Mouse (Mus musculus): Measurements from ENCODE around the gene Fndc3b. TPM values are rescaled to one million over a fixed set of nuclear protein-coding genes. Genes with fewer than 3 reads are reported as not detected.

Fndc3b gene
- polyA plus RNA-seq, 1 experiment, result 23.7 TPM

DNA sequence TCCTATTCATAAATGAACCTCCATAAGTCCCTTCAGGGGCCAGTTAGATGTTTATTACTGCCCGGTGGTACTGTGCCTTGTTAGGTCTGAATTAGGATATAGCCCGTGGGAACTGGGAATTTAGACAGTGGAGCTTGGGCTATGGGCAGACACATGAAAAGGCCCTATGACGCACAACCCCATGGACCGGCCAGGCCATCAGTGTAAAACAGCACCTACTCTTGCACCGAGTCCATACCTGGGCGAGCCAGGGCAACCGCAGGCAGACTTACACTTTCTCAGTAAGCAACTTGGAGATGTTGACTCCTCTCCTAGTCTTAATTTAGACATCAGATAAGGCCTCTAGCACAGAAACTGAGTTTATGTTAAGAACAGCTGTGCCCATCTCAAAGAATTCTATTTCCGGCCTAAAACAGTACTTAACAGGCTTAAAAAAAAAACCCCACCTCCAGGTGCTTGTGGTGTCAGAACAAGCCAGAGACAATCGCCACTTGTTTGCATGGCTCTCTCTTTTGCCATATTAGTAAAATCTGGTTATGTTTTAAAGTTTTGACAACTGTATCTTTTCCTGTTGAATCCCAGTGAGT lies 248.7 kb downstream of the Fndc3b start:
- no peaks in the 10 kb centered on the region for H3K79me2 ChIP-seq (ENCODE audit: control insufficient read depth, insufficient read depth)
- H3ac ChIP-seq (ENCODE audit: control insufficient read depth, insufficient read length, low read depth), result no peak overlapping the region
- H3K27me3 ChIP-seq (ENCODE audit: control insufficient read depth, insufficient read depth, insufficient read length), result no peaks in the 10 kb centered on the region
- no peaks in the 10 kb centered on the region for H3K79me3 ChIP-seq (ENCODE audit: low read depth)
- no peak for TF ChIP-seq CEBPB (IDR thresholded peaks at IDR 0.05; ENCODE audit: low read depth)
- TF ChIP-seq FOSL1 (IDR thresholded peaks at IDR 0.05; ENCODE audit: insufficient read depth, low read length, poor library complexity, severe bottlenecking), result no peak
- no peak overlapping the region for H3K4me3 ChIP-seq (ENCODE audit: insufficient read depth, poor library complexity, severe bottlenecking)
- peaks cover 65% of the 10 kb centered on the region for H3K36me3 ChIP-seq (ENCODE audit: control insufficient read depth, insufficient read depth)

GRCm38 (mm10) chr3:27461861-27462260 lies 249.2 kb downstream of the Fndc3b start:
- Histone ChIP-seq H3K79me3 (ENCODE audit: low read depth) (no peaks in the 10 kb centered on the region), H3K4me3 (ENCODE audit: insufficient read depth, poor library complexity, severe bottlenecking) (no peak overlapping the region), H3K27me3 (ENCODE audit: control insufficient read depth, insufficient read depth, insufficient read length) (no peaks in the 10 kb centered on the region), H3ac (ENCODE audit: control insufficient read depth, insufficient read length, low read depth) (no peak overlapping the region), H3K79me2 (ENCODE audit: control insufficient read depth, insufficient read depth) (no peaks in the 10 kb centered on the region), H3K36me3 (ENCODE audit: control insufficient read depth, insufficient read depth) (peaks cover 60% of the 10 kb centered on the region)
- no peak for TF ChIP-seq MAX (IDR thresholded peaks at IDR 0.05)
- TF ChIP-seq MYOG (IDR thresholded peaks at IDR 0.05; ENCODE audit: control insufficient read depth, extremely low read depth, insufficient read length), result no peak
- TF ChIP-seq FOSL1 (IDR thresholded peaks at IDR 0.05; ENCODE audit: insufficient read depth, low read length, poor library complexity, severe bottlenecking), result no peak
- TF ChIP-seq MYOD1 (IDR thresholded peaks at IDR 0.05; ENCODE audit: control insufficient read depth, insufficient read length, low read depth), result no peak
- no peak for TF ChIP-seq USF1 (IDR thresholded peaks at IDR 0.05; ENCODE audit: low read depth)
- TF ChIP-seq CTCF (IDR thresholded peaks at IDR 0.05; ENCODE audit: control insufficient read depth, insufficient read depth, insufficient read length), result no peak
- no peak for TF ChIP-seq CEBPB (IDR thresholded peaks at IDR 0.05; ENCODE audit: low read depth)

GRCm38 (mm10) chr3:27461037-27461436 lies 250.1 kb downstream of the Fndc3b start:
- Histone ChIP-seq H3K4me3 (ENCODE audit: insufficient read depth, poor library complexity, severe bottlenecking) (no peak overlapping the region), H3K79me2 (ENCODE audit: control insufficient read depth, insufficient read depth) (no peaks in the 10 kb centered on the region), H3ac (ENCODE audit: control insufficient read depth, insufficient read length, low read depth) (no peak overlapping the region), H3K27me3 (ENCODE audit: control insufficient read depth, insufficient read depth, insufficient read length) (no peaks in the 10 kb centered on the region), H3K36me3 (ENCODE audit: control insufficient read depth, insufficient read depth) (peaks cover 63% of the 10 kb centered on the region), H3K79me3 (ENCODE audit: low read depth) (no peaks in the 10 kb centered on the region)
- TF ChIP-seq MYOD1 (IDR thresholded peaks at IDR 0.05; ENCODE audit: control insufficient read depth, insufficient read length, low read depth), result no peak
- no peak for TF ChIP-seq MYOG (IDR thresholded peaks at IDR 0.05; ENCODE audit: control insufficient read depth, extremely low read depth, insufficient read length)
- no peak for TF ChIP-seq CEBPB (IDR thresholded peaks at IDR 0.05; ENCODE audit: low read depth)
- TF ChIP-seq MAX (IDR thresholded peaks at IDR 0.05), result no peak
- no peak for TF ChIP-seq FOSL1 (IDR thresholded peaks at IDR 0.05; ENCODE audit: insufficient read depth, low read length, poor library complexity, severe bottlenecking)

DNA sequence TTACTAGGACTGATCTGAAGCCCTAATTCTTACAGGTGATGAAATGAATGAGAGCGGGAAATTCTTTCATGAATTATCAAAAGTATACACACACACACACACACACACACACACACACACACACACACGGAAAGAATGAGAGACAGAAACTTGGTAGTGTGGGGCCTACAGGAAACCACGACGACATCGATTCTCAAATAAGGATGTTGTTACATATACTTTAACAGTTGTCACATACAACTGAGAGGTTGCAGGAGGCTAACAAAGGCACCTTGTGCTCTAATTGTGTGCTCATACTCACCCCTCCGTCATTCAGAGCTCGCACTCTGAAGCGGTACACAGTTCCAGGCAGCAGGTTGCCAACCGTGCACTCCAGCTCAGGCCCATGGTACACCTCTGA lies 252.7 kb downstream of the Fndc3b start:
- TF ChIP-seq MYOD1 (IDR thresholded peaks at IDR 0.05; ENCODE audit: control insufficient read depth, insufficient read length, low read depth) (no peak), MAX (IDR thresholded peaks at IDR 0.05) (no peak), CTCF (IDR thresholded peaks at IDR 0.05; ENCODE audit: control insufficient read depth, insufficient read depth, insufficient read length) (no peak), FOSL1 (IDR thresholded peaks at IDR 0.05; ENCODE audit: insufficient read depth, low read length, poor library complexity, severe bottlenecking) (no peak), USF1 (IDR thresholded peaks at IDR 0.05; ENCODE audit: low read depth) (no peak)
- Histone ChIP-seq H3K27me3 (ENCODE audit: control insufficient read depth, insufficient read depth, insufficient read length) (no peaks in the 10 kb centered on the region), H3K36me3 (ENCODE audit: control insufficient read depth, insufficient read depth) (peaks cover 71% of the 10 kb centered on the region), H3K79me2 (ENCODE audit: control insufficient read depth, insufficient read depth) (no peaks in the 10 kb centered on the region), H3ac (ENCODE audit: control insufficient read depth, insufficient read length, low read depth) (no peak overlapping the region), H3K4me3 (ENCODE audit: insufficient read depth, poor library complexity, severe bottlenecking) (no peak overlapping the region), H3K79me3 (ENCODE audit: low read depth) (no peaks in the 10 kb centered on the region)

GRCm38 (mm10) chr3:27456514-27456913 lies 254.6 kb downstream of the Fndc3b start:
- H3K4me3 ChIP-seq (ENCODE audit: insufficient read depth, poor library complexity, severe bottlenecking), result no peak overlapping the region
- no peaks in the 10 kb centered on the region for H3K79me2 ChIP-seq (ENCODE audit: control insufficient read depth, insufficient read depth)
- H3K27me3 ChIP-seq (ENCODE audit: control insufficient read depth, insufficient read depth, insufficient read length), result no peaks in the 10 kb centered on the region
- H3K36me3 ChIP-seq (ENCODE audit: control insufficient read depth, insufficient read depth), result peaks cover 73% of the 10 kb centered on the region
- TF ChIP-seq MYOD1 (IDR thresholded peaks at IDR 0.05; ENCODE audit: control insufficient read depth, insufficient read length, low read depth) (no peak), MAX (IDR thresholded peaks at IDR 0.05) (no peak), MYOG (IDR thresholded peaks at IDR 0.05; ENCODE audit: control insufficient read depth, extremely low read depth, insufficient read length) (no peak), FOSL1 (IDR thresholded peaks at IDR 0.05; ENCODE audit: insufficient read depth, low read length, poor library complexity, severe bottlenecking) (no peak), CTCF (IDR thresholded peaks at IDR 0.05; ENCODE audit: control insufficient read depth, insufficient read depth, insufficient read length) (no peak), USF1 (IDR thresholded peaks at IDR 0.05; ENCODE audit: low read depth) (no peak), CEBPB (IDR thresholded peaks at IDR 0.05; ENCODE audit: low read depth) (no peak)
- no peak overlapping the region for H3ac ChIP-seq (ENCODE audit: control insufficient read depth, insufficient read length, low read depth)
- H3K79me3 ChIP-seq (ENCODE audit: low read depth), result no peaks in the 10 kb centered on the region

- H3K79me3 ChIP-seq (ENCODE audit: low read depth), result no peaks in the 10 kb centered on the region
- no peaks in the 10 kb centered on the region for H3K79me2 ChIP-seq (ENCODE audit: control insufficient read depth, insufficient read depth)
- no peak overlapping the region for H3ac ChIP-seq (ENCODE audit: control insufficient read depth, insufficient read length, low read depth)
- H3K27me3 ChIP-seq (ENCODE audit: control insufficient read depth, insufficient read depth, insufficient read length), result no peaks in the 10 kb centered on the region
- H3K4me3 ChIP-seq (ENCODE audit: insufficient read depth, poor library complexity, severe bottlenecking), result no peak overlapping the region
- peaks cover 77% of the 10 kb centered on the region for H3K36me3 ChIP-seq (ENCODE audit: control insufficient read depth, insufficient read depth)
- TF ChIP-seq CEBPB (IDR thresholded peaks at IDR 0.05; ENCODE audit: low read depth), result no peak
- TF ChIP-seq CTCF (IDR thresholded peaks at IDR 0.05; ENCODE audit: control insufficient read depth, insufficient read depth, insufficient read length), result no peak
- no peak for TF ChIP-seq MYOG (IDR thresholded peaks at IDR 0.05; ENCODE audit: control insufficient read depth, extremely low read depth, insufficient read length)
- TF ChIP-seq USF1 (IDR thresholded peaks at IDR 0.05; ENCODE audit: low read depth), result no peak
- no peak for TF ChIP-seq MYOD1 (IDR thresholded peaks at IDR 0.05; ENCODE audit: control insufficient read depth, insufficient read length, low read depth)
- TF ChIP-seq MAX (IDR thresholded peaks at IDR 0.05), result no peak
- no peak for TF ChIP-seq FOSL1 (IDR thresholded peaks at IDR 0.05; ENCODE audit: insufficient read depth, low read length, poor library complexity, severe bottlenecking)
Observed at GRCm38 (mm10) chr3:27454402-27455195, 256.5 kb downstream of the Fndc3b start.

All from C2C12 (cell line).